Mouse (Mus musculus): Measurements from ENCODE around the gene Olfr215. TPM values are rescaled to one million over a fixed set of nuclear protein-coding genes. Genes with fewer than 3 reads are reported as not detected.
A peak's percentile ranks its signal among the peaks of the same experiment; 100 is the strongest.
"Not testable (repeated sequence)": the region's sequence is repeated elsewhere in the genome, so short reads cannot be mapped to it uniquely, and the experiment has no call there.

Gene Olfr215
- polyA plus RNA-seq (2014; fragmentation: Nextera tagmentation; extraction: Ambion mirVana), result not detected in 2 replicates

GRCm38 (mm10) chr6:116584095-116584494 lies at the start of gene Olfr215:
Gene Olfr215, minus strand, starts transcription at chr6:116584195.
- H3K4me3 ChIP-seq (ENCODE audit: low read depth, low read length), result no peak within 1 kb of the TSS
- no peaks in the 10 kb centered on the region for H3K4me1 ChIP-seq (ENCODE audit: insufficient read depth)
- no peaks in the 10 kb centered on the region for H3K36me3 ChIP-seq (ENCODE audit: insufficient read depth)
- WGBS, result 72% methylated on average over 4 of the region's 4 CpGs
- DNase-seq (no peak), ATAC-seq (ENCODE audit: insufficient read depth) (no peak)
- H3K9ac ChIP-seq, result no peak within 1 kb of the TSS
- no peak for TF ChIP-seq CTCF (IDR thresholded peaks at IDR 0.05; ENCODE audit: low read depth)
- H3K9me3 ChIP-seq (ENCODE audit: low read depth, low read length), result no peaks in the 10 kb centered on the region
- H3K27me3 ChIP-seq (ENCODE audit: insufficient read depth, low read length), result no peaks in the 10 kb centered on the region
- no peak within 1 kb of the TSS for H3K27ac ChIP-seq (ENCODE audit: low read depth)
- no peak within 1 kb of the TSS for H3K4me2 ChIP-seq

GRCm38 (mm10) chr6:116632129-116632528 lies 48.1 kb upstream of the Olfr215 start:
- no peak overlapping the region for H3K4me3 ChIP-seq (ENCODE audit: low read depth, low read length)
- WGBS, result 41% methylated on average over 1 of the region's 1 CpGs
- H3K27me3 ChIP-seq (ENCODE audit: insufficient read depth, low read length), result no peaks in the 10 kb centered on the region

GRCm38 (mm10) chr6:116629766-116630165 lies 45.8 kb upstream of the Olfr215 start:
- no peak for DNase-seq

More at GRCm38 (mm10) chr6:116632129-116632528, 48.1 kb upstream of the Olfr215 start:
- H3K36me3 ChIP-seq (ENCODE audit: insufficient read depth), result peaks cover 2% of the 10 kb centered on the region; the same call in 1 of the 2 replicates
- H3K4me1 ChIP-seq (ENCODE audit: insufficient read depth), result no peaks in the 10 kb centered on the region
- no peak for ATAC-seq (ENCODE audit: insufficient read depth)
- H3K9ac ChIP-seq, result no peak overlapping the region
- H3K4me2 ChIP-seq, result no peak overlapping the region
- H3K9me3 ChIP-seq (ENCODE audit: low read depth, low read length), result no peaks in the 10 kb centered on the region
- peak; percentile 83 for DNase-seq
- H3K27ac ChIP-seq (ENCODE audit: low read depth), result no peak overlapping the region
- peak; percentile 80 for TF ChIP-seq CTCF (IDR thresholded peaks at IDR 0.05; ENCODE audit: low read depth)

GRCm38 (mm10) chr6:116628539-116629171 lies 44.7 kb upstream of the Olfr215 start, which contains the start of gene Zfp422:
Gene Zfp422, minus strand, starts transcription at chr6:116628999.
- no peak for TF ChIP-seq CTCF (IDR thresholded peaks at IDR 0.05; ENCODE audit: low read depth)
- DNase-seq, result peak; percentile 92
- WGBS, result under 1% methylated on average over 56 of the region's 56 CpGs

More at GRCm38 (mm10) chr6:116629766-116630165, 45.8 kb upstream of the Olfr215 start:
- peaks cover 20% of the 10 kb centered on the region for H3K36me3 ChIP-seq (ENCODE audit: insufficient read depth)
- no peak overlapping the region for H3K4me3 ChIP-seq (ENCODE audit: low read depth, low read length)
- no peaks in the 10 kb centered on the region for H3K4me1 ChIP-seq (ENCODE audit: insufficient read depth)
- WGBS, result 92% methylated on average over 10 of the region's 10 CpGs
- H3K9ac ChIP-seq, result no peak overlapping the region
- H3K27me3 ChIP-seq (ENCODE audit: insufficient read depth, low read length), result no peaks in the 10 kb centered on the region
- no peaks in the 10 kb centered on the region for H3K9me3 ChIP-seq (ENCODE audit: low read depth, low read length)
- TF ChIP-seq CTCF (IDR thresholded peaks at IDR 0.05; ENCODE audit: low read depth), result no peak
- H3K27ac ChIP-seq (ENCODE audit: low read depth), result no peak overlapping the region
- no peak for ATAC-seq (ENCODE audit: insufficient read depth)
- H3K4me2 ChIP-seq, result no peak overlapping the region

GRCm38 (mm10) chr6:116628095-116628494 lies 44.1 kb upstream of the Olfr215 start:
- H3K4me3 ChIP-seq (ENCODE audit: low read depth, low read length), result peak overlapping the region; percentile 81
- H3K9ac ChIP-seq, result peak overlapping the region; percentile 98
- H3K4me2 ChIP-seq, result peak overlapping the region; percentile 82
- 12% methylated on average over 9 of the region's 9 CpGs for WGBS
- peaks cover 24% of the 10 kb centered on the region for H3K36me3 ChIP-seq (ENCODE audit: insufficient read depth)
- no peaks in the 10 kb centered on the region for H3K9me3 ChIP-seq (ENCODE audit: low read depth, low read length)
- no peak for TF ChIP-seq CTCF (IDR thresholded peaks at IDR 0.05; ENCODE audit: low read depth)
- DNase-seq (peak; percentile 22), ATAC-seq (ENCODE audit: insufficient read depth) (no peak)
- no peaks in the 10 kb centered on the region for H3K27me3 ChIP-seq (ENCODE audit: insufficient read depth, low read length)
- H3K27ac ChIP-seq (ENCODE audit: low read depth), result peak overlapping the region; percentile 90
- H3K4me1 ChIP-seq (ENCODE audit: insufficient read depth), result no peaks in the 10 kb centered on the region

More at GRCm38 (mm10) chr6:116628539-116629171, 44.7 kb upstream of the Olfr215 start, which contains the start of gene Zfp422:
- H3K36me3 ChIP-seq (ENCODE audit: insufficient read depth), result peaks cover 24% of the 10 kb centered on the region
- ATAC-seq (ENCODE audit: insufficient read depth), result peak; percentile 96
- peak within 1 kb of the TSS; percentile 98 for H3K9ac ChIP-seq
- no peaks in the 10 kb centered on the region for H3K27me3 ChIP-seq (ENCODE audit: insufficient read depth, low read length)
- peak within 1 kb of the TSS; percentile 82 for H3K4me2 ChIP-seq
- H3K27ac ChIP-seq (ENCODE audit: low read depth), result peak within 1 kb of the TSS; percentile 90
- H3K9me3 ChIP-seq (ENCODE audit: low read depth, low read length), result no peaks in the 10 kb centered on the region
- peak within 1 kb of the TSS; percentile 81 for H3K4me3 ChIP-seq (ENCODE audit: low read depth, low read length)
- no peaks in the 10 kb centered on the region for H3K4me1 ChIP-seq (ENCODE audit: insufficient read depth)

- H3K4me1 ChIP-seq (ENCODE audit: insufficient read depth); H3K27me3 ChIP-seq (ENCODE audit: insufficient read depth, low read length); H3K9ac ChIP-seq; H3K4me2 ChIP-seq; H3K9me3 ChIP-seq (ENCODE audit: low read depth, low read length); H3K4me3 ChIP-seq (ENCODE audit: low read depth, low read length); H3K27ac ChIP-seq (ENCODE audit: low read depth); DNase-seq; ATAC-seq (ENCODE audit: insufficient read depth): not testable (repeated sequence)
- WGBS, result 95% methylated on average over 9 of the region's 9 CpGs
- H3K36me3 ChIP-seq (ENCODE audit: insufficient read depth), result peaks cover 24% of the 10 kb centered on the region
These were observed 42.4 kb upstream of the Olfr215 start for GRCm38 (mm10) chr6:116626417-116626816.

- DNase-seq, result peak; percentile 9
- no peak for TF ChIP-seq CTCF (IDR thresholded peaks at IDR 0.05; ENCODE audit: low read depth)
- Histone ChIP-seq H3K4me1 (ENCODE audit: insufficient read depth) (no peaks in the 10 kb centered on the region), H3K9me3 (ENCODE audit: low read depth, low read length) (no peaks in the 10 kb centered on the region), H3K27me3 (ENCODE audit: insufficient read depth, low read length) (no peaks in the 10 kb centered on the region), H3K9ac (no peak overlapping the region), H3K36me3 (ENCODE audit: insufficient read depth) (peaks cover 16% of the 10 kb centered on the region), H3K27ac (ENCODE audit: low read depth) (no peak overlapping the region), H3K4me2 (no peak overlapping the region), H3K4me3 (ENCODE audit: low read depth, low read length) (no peak overlapping the region)
- WGBS, result 70% methylated on average over 8 of the region's 8 CpGs
- ATAC-seq (ENCODE audit: insufficient read depth), result no peak
These were observed 37.5 kb upstream of the Olfr215 start for GRCm38 (mm10) chr6:116621318-116622023.
